Mouse (Mus musculus): ENCODE data around the gene Acbd3. TPM values are rescaled to one million over a fixed set of nuclear protein-coding genes. Genes with fewer than 3 reads are reported as not detected.

Acbd3 gene
- 10 to 100 TPM; 34.3 to 34.8 TPM for total RNA-seq (2021)
- long read RNA-seq, transcript Acbd3-201 (8 exons, 3,471 nt), result major isoform, 57 of 61 reads
- long read RNA-seq, partial matches to known transcripts, result 1 of 61 reads
- long read RNA-seq, other reads (novel, unspliced or antisense), result 3 of 61 reads

- DNase-seq (ENCODE audit: low spot score in 2 of 2), result peak; percentile 87 to 92
Observed at GRCm38 (mm10) chr1:180725704-180726179, at the start of gene Acbd3. Gene Acbd3 (plus strand): TSS chr1:180726043.

DNA sequence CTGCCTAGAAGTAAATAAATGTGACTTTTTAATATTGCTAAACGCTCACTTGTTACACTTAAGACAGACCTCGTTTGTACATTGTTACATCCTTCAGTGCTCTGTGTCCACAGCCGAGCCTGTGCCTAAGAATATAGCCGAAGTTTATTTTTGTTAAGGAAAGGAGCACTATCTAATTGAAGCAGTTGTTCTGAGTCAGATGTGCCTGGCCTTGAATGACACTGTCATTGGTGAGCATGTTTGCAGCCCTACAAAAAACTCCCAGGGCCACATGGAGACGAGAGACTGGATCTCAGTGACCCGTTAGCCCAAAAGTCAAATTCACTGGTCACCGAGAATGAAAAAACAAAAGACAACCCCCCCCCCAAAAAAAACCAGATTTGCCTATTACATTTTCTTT lies 34.6 kb upstream of the Acbd3 start:
- no peak for DNase-seq (ENCODE audit: low spot score in 2 of 2)

DNA sequence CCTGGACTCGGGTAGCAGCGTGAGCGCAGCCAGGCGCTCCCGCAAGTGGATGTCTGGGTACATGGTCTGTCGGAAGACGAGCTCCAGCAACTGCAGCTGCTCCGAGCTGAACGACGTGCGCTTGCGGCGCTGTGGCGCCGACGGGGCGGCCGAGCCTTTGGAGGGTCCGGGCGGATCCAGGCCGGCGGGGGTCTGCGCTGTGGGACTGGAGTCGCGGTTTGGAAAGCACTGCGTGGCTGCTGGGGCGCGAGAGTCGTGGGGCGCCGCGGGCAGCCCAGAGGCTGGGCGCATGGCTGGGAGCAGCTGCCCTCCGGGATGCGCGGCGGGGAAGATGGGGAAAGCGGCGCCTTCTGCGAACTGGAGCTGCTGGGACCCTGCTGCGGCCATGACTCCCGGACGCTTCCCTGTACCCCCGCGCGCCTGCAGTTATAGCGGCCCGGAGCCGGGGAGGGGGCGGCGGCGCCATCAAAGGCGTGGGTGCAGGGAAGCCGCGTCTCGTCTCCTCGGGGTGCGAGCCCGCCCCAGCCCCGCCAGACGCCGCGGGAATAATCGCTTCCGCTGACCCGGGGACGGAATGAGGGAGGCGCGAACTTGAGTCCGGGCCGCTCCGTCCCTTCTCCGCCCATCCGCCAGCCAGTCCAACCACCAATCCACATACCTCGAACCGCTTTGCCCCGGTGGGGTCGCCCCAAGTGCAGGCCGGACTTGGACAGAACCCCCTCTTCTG lies 29.1 kb upstream of the Acbd3 start, which contains the start of gene Mixl1:
Gene Mixl1, minus strand, starts transcription at position 409 of the 727 bp plus-strand sequence.
- no peak for DNase-seq (ENCODE audit: low spot score in 2 of 2)

GRCm38 (mm10) chr1:180698063-180698462 lies 27.8 kb upstream of the Acbd3 start:
- DNase-seq (ENCODE audit: low spot score in 2 of 2), result no peak

GRCm38 (mm10) chr1:180703400-180703799 lies 22.4 kb upstream of the Acbd3 start:
- no peak for DNase-seq (ENCODE audit: low spot score in 2 of 2)

- no peak for DNase-seq (ENCODE audit: low spot score in 2 of 2)
Observed at GRCm38 (mm10) chr1:180707368-180707767, 18.5 kb upstream of the Acbd3 start.

- no peak for DNase-seq (ENCODE audit: low spot score in 2 of 2)
Observed at GRCm38 (mm10) chr1:180707813-180708212, 18.0 kb upstream of the Acbd3 start.

- DNase-seq (ENCODE audit: low spot score in 2 of 2), result no peak
Observed at GRCm38 (mm10) chr1:180708935-180709776, 16.7 kb upstream of the Acbd3 start.

GRCm38 (mm10) chr1:180718756-180719155 lies 7.1 kb upstream of the Acbd3 start:
- DNase-seq (ENCODE audit: low spot score in 2 of 2), result no peak

GRCm38 (mm10) chr1:180719483-180719882 lies 6.4 kb upstream of the Acbd3 start:
- DNase-seq (ENCODE audit: low spot score in 2 of 2), result no peak

- peak; percentile 54 to 85 for DNase-seq (ENCODE audit: low spot score in 2 of 2)
Observed at GRCm38 (mm10) chr1:180719951-180720689, 5.7 kb upstream of the Acbd3 start.

- no peak for DNase-seq (ENCODE audit: low spot score in 2 of 2)
Observed at GRCm38 (mm10) chr1:180722608-180723007, 3.2 kb upstream of the Acbd3 start.

DNA sequence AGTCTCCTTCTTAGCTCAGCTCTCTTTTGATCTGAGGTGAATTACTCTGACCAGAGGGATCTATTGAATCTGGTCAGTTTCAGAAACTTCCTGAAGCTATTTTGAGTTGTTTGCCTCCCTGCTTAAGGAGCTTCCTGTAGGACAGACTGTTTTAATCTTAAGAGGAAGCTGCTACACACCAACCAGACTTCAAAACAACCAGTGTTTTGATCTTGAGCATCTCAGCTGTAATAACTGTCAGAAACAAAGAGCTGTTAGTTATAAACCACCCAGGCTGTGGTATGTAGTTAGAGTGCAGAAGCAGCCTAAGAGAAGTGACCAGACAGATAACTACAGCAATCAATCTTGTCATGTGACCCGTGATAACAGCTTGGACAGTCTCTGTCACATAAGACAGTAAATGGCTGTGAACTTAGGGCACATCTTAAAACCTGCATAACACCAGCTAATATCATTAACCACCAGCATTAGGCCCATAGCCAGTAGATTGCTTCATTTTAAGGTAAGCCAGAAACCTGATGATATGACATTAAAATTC lies 2.1 kb upstream of the Acbd3 start:
- DNase-seq (ENCODE audit: low spot score in 2 of 2), result no peak

DNA sequence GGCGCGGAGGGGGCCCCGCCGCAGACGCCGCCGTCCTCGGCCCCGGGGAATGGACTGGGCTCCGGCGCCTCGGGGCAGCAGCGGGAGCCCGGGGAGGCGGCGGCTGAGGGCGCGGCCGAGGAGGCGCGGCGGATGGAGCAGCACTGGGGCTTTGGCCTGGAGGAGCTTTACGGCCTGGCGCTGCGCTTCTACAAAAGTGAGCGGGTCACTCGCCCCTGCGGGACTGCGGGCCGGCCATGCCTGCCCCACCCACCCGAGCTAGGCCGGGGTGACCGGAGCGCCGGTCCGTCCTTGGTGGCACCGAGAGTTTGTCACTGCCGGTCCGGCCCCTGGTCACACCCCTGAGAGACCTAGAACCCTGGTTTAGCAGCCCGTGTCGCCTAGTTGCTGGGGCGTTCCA lies 340 bp downstream of the Acbd3 start:
- no peak for DNase-seq (ENCODE audit: low spot score in 2 of 2)

GRCm38 (mm10) chr1:180729231-180729630 lies 3.4 kb downstream of the Acbd3 start:
- DNase-seq (ENCODE audit: low spot score in 2 of 2), result no peak

GRCm38 (mm10) chr1:180747827-180748226 lies 22.0 kb downstream of the Acbd3 start:
- DNase-seq (ENCODE audit: low spot score in 2 of 2), result no peak

DNA sequence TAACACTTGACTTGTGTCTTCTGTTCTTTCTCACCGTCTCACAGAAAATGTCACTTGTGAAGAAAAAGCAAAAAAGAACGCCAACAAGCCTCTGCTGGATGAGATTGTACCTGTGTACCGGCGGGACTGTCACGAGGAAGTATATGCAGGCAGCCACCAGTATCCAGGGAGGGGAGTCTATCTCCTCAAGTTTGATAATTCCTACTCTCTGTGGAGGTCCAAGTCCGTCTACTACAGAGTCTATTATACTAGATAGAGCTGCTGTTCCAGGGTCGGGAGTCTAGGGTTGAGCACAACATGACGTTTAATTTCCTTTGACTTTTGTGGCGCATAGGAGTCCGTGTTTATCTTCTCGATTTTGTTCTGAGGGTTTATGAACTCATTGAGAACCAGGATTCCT lies 26.3 kb downstream of the Acbd3 start:
- DNase-seq (ENCODE audit: low spot score in 2 of 2), result no peak

- DNase-seq (ENCODE audit: low spot score in 2 of 2), result no peak
Observed at GRCm38 (mm10) chr1:180754376-180754775, 28.5 kb downstream of the Acbd3 start.

- DNase-seq (ENCODE audit: low spot score in 2 of 2), result no peak
Observed at GRCm38 (mm10) chr1:180756711-180757110, 30.9 kb downstream of the Acbd3 start.

- DNase-seq (ENCODE audit: low spot score in 2 of 2), result no peak
Observed at GRCm38 (mm10) chr1:180757252-180757955, 31.6 kb downstream of the Acbd3 start.
